Mouse (Mus musculus) brain, embryonic 14.5 days (tissue): ENCODE results near the gene Tmem86a.

ENCODE experiments used
- CTCF ChIP-seq: fragments of 200-500 bp; IDR thresholded peaks from 2 replicates; pipeline ENCODE4 v1.5.1; 2012; ENCODE audit warnings: inconsistent platforms, mild to moderate bottlenecking, moderate library complexity, borderline replicate concordance; ENCODE audit not compliant: insufficient read depth, insufficient read length; ENCODE audit errors: extremely low read depth
- POLR2A ChIP-seq: fragments of 200-500 bp; IDR thresholded peaks from 2 replicates; pipeline ENCODE4 v1.6.1; 2012; ENCODE audit warnings: mild to moderate bottlenecking, inconsistent platforms, borderline replicate concordance; ENCODE audit not compliant: poor library complexity, insufficient read depth, insufficient read length, severe bottlenecking; ENCODE audit errors: extremely low read depth

DNA sequence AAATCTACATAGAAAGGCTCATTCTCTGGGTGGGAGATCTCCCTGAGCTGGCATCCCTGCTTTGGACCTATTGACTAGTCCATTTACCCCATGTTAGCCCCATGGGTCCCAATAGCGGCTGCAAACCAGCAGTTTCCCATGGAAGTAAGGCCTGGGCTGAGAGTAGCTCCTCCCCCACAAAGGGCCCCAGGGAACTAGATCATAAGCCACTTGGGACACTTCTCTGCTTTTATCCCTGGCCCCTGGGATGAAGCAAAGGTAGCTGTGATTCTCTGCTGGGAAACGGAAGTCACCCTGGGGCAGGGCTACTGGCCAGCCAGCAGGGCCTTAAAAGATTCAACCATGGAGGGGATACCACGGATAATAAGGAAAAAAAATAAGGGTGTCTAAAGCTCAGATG, 26.3 kb downstream of the Tmem86a start:
- no peak for TF ChIP-seq CTCF
- no peak for TF ChIP-seq POLR2A
